Mouse (Mus musculus) brown adipose tissue, adult 24 weeks (tissue): ENCODE data around the gene Pxn. TPM values are rescaled to one million over a fixed set of nuclear protein-coding genes. Genes with fewer than 3 reads are reported as not detected.
"Not testable (repeated sequence)": the region's sequence is repeated elsewhere in the genome, so short reads cannot be mapped to it uniquely, and the experiment has no call there.

Source experiments
- H3K27ac ChIP-seq: fragments of 200-500 bp; replicated peaks from 2 replicates; pipeline ENCODE4 v1.5.1; 2012; ENCODE audit warnings: low read depth, mild to moderate bottlenecking, low read length
- H3K4me1 ChIP-seq: fragments of 200-500 bp; 2 replicates; pipeline ENCODE4 v1.6.1; 2012; ENCODE audit warnings: low read length, mixed read lengths; ENCODE audit not compliant: control insufficient read depth, insufficient read depth, insufficient read length
- H3K4me3 ChIP-seq: fragments of 200-500 bp; 2 replicates; pipeline ENCODE4 v1.5.1; 2012; ENCODE audit warnings: low read depth, mild to moderate bottlenecking, low read length, moderate library complexity; ENCODE audit not compliant: insufficient read depth
- polyA plus RNA-seq: library from polyadenylated mRNA; stranded (reverse); fragments of >200 nt; gene quantifications from 2 replicates; pipeline ENCODE4 v1.2.4, GENCODE M21; 2012; ENCODE audit not compliant: missing spikeins, insufficient read depth, insufficient read length

The Pxn gene
- polyA plus RNA-seq, 1 experiment: 10.6 TPM

GRCm38 (mm10) chr5:115559237-115560101 lies 53.0 kb downstream of the Pxn start, which contains the start of gene Rplp0:
Rplp0 (plus strand) TSS chr5:115559467.
- Histone ChIP-seq H3K4me3 (peak within 1 kb of the TSS; percentile 80), H3K4me1 (no peaks in the 10 kb centered on the region)

DNA sequence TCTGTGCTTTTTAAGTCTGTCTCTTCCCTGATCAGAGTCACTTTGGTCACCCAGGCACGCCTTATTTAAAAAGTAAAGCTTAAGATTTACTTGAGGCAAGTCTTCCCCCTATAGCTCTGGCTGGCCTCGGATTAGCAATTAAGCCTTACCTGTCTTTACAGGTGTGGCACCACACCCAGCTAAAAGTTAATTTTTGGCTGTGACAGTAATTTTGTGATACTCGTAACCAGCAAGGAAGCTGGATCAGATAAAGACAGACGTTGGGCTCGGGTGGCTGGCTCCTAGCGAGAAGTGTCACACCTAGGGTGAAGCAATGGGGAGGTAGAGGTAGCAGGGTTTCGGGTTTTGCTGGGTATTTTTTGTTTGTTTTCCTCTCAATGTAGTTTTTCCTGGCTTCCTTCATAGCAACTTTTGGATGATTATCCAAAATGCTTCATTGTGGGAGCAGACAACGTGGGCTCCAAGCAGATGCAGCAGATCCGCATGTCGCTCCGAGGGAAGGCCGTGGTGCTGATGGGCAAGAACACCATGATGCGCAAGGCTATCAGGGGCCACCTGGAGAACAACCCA lies 53.9 kb downstream of the Pxn start:
- no peak overlapping the region for H3K27ac ChIP-seq

More at GRCm38 (mm10) chr5:115559237-115560101, 53.0 kb downstream of the Pxn start, which contains the start of gene Rplp0:
- H3K27ac ChIP-seq: peak within 1 kb of the TSS; percentile 71

DNA sequence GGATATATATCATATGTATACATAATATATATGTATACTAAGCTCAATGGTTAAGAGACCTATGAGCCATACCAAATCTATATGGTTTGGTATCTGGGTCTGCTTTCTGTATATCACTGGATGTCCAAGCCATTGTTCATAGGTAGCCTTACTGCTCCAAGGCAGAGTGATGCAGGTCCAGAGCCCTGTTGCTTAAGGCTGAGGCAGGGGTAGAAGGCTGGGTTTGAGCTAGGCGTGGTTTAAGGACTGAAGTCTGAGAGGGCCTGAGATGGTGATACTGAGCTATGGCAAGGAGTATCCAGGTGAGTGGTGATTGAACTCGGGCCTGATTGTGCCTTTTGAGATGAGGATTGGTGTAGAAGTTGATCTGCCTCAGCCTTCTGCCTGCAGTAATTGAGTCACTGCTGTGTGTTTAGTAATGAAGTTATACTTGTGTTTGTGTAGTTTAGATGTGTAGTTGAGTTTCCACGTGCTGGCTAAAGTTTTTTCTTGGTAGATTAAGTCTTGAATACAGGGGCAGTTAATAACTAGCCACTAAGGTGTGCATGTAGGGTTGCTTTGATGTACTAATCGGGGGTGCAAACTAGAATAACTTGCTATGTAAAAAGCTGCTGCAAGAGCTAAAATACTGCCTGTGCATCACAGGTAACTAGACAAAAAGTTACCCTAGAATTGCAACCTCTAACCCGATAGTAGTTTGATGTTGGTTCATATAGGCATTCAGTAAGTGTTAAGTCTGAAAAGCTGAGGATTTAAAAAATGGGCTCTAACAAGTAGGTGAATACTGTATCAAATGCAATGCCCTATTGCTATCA lies 57.5 kb downstream of the Pxn start:
- H3K4me1 ChIP-seq: peaks cover 13% of the 10 kb centered on the region
- H3K4me3 ChIP-seq: no peak overlapping the region
- no peak overlapping the region for H3K27ac ChIP-seq

More for the DNA sequence above, 53.9 kb downstream of the Pxn start:
- H3K4me1 ChIP-seq: peaks cover 3% of the 10 kb centered on the region; the same call in 1 of the 2 replicates
- peak overlapping the region; percentile 80 for H3K4me3 ChIP-seq

GRCm38 (mm10) chr5:115564737-115565393 lies 58.4 kb downstream of the Pxn start, which contains the start of gene Gcn1l1:
Gcn1l1 (plus strand) TSS chr5:115565254.
- Histone ChIP-seq H3K4me1 (peaks cover 15% of the 10 kb centered on the region), H3K27ac (0 out of 2 replicates have a peak within 1 kb of the TSS, but pooled peaks have one; percentile 5), H3K4me3 (peak within 1 kb of the TSS; percentile 87)

GRCm38 (mm10) chr5:115565403-115565802 lies 58.9 kb downstream of the Pxn start:
- Histone ChIP-seq H3K4me3 (peak overlapping the region; percentile 87), H3K27ac (no peak overlapping the region), H3K4me1 (peaks cover 15% of the 10 kb centered on the region)

DNA sequence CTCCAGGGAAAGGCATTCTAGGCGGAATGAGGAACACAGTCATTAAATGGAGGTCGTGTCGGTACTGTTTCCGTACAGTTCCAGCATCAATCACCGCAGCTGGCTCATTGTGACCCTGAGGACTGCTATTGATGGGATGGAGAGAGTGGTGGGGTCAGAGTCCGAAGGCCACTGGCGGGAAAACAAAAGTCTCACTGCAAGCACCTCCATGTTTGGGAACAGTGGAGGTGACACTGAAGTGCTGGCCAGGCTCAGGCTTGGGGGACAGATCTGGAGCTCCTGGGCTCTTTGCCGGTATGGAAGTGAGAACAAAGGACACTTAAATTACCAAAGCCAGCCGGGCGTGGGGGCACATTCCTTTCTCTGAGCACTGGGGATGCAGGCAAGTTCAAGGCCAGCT lies 62.2 kb downstream of the Pxn start:
- H3K27ac ChIP-seq: peak overlapping the region; percentile 17

GRCm38 (mm10) chr5:115569308-115569707 lies 62.8 kb downstream of the Pxn start:
- peak overlapping the region; percentile 17; the same call in 1 of the 2 replicates for H3K27ac ChIP-seq
- H3K4me3 ChIP-seq: no peak overlapping the region
- H3K4me1 ChIP-seq: peaks cover 18% of the 10 kb centered on the region

More for the DNA sequence above, 62.2 kb downstream of the Pxn start:
- H3K4me3 ChIP-seq: no peak overlapping the region
- H3K4me1 ChIP-seq: peaks cover 15% of the 10 kb centered on the region

- Histone ChIP-seq H3K4me3 (no peak overlapping the region), H3K4me1 (peaks cover 19% of the 10 kb centered on the region), H3K27ac (no peak overlapping the region)
Observed at GRCm38 (mm10) chr5:115569721-115570120, 63.2 kb downstream of the Pxn start.

DNA sequence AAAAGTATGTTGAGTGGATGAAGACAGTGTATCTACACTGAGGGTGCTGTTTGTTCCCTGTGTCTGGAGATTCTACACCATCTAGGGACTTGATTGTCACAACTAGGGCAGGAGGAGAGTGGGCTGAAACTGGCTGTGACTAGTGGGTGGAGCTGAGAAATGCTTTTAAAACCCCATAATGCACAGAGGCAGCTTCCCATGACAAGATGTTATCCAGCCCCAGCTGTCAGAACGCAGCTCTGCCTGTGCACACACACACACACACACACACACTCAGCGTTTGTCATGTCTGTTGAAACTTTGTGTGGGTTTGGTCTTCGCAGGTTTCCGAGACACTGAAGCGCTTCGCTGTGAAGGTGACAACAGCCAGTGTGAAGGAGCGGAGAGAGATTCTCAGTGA lies 64.6 kb downstream of the Pxn start:
- H3K4me1 ChIP-seq: peaks cover 19% of the 10 kb centered on the region
- no peak overlapping the region for H3K4me3 ChIP-seq

DNA sequence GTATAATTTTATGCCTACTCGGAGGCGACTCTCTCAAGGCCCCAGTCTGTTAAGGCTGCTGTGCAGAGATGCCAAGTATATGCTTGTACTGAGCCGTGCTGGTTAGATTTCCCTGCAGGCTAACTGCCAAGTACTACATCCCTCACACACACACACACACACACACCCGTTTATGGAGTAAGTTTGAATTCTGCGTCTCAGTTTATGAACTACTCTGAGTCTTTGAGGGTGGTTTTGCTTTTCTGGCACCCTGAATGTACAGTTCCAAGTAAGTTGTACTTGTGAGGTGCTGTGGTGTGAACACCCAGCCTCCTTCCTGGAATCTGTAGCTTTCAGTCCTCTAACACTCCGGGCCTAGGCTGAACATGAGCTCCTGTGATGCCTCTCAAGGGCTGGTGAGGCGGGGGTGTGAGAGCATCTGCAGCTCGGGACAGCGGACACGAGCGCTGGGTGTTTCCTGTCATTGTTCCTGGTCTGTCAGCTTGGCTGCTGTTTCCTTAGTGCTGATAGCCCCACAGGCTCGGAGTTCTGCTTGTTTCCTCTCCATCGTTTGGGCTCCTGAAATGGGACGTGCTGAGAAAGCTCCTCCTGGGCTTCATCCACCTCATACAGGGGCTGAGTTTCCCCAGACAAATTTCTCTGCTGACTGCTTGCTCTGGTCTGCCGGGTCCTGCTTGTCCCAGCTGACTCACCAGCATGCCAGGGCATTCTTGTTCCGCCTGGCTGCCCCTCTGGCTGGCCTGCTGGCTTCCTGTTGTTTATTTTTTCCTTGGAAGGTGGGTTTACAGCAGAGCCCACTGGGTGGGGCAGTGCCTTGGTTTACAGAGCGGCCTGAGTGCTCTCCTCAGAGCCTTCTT lies 66.4 kb downstream of the Pxn start:
- peak overlapping the region; percentile 2; the same call in 1 of the 2 replicates for H3K4me3 ChIP-seq
- peaks cover 16% of the 10 kb centered on the region for H3K4me1 ChIP-seq

More for the DNA sequence above, 64.6 kb downstream of the Pxn start:
- no peak overlapping the region for H3K27ac ChIP-seq

GRCm38 (mm10) chr5:115574992-115575391 lies 68.5 kb downstream of the Pxn start:
- Histone ChIP-seq H3K4me1 (peaks cover 9% of the 10 kb centered on the region), H3K27ac (peak overlapping the region; percentile 64; the same call in 1 of the 2 replicates), H3K4me3 (no peak overlapping the region)

More for the DNA sequence above, 66.4 kb downstream of the Pxn start:
- H3K27ac ChIP-seq: peak overlapping the region; percentile 88

DNA sequence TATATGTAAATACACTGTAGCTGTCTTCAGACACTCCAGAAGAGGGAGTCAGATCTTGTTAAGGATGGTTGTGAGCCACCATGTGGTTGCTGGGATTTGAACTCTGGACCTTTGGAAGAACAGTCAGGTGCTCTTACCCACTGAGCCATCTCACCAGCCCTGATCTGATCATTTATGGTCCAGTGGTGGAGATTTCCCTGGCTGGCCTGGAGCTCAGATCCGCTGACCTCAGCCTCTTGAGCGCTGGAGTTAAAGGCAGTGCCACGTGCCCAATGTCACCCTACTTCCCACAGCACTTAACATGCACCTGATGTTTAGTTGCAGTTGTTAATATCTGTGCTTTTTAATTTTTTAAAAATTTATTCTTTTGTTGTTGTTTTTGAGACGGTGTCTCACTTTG lies 71.2 kb downstream of the Pxn start:
- H3K4me3 ChIP-seq, H3K27ac ChIP-seq, H3K4me1 ChIP-seq: not testable (repeated sequence)

GRCm38 (mm10) chr5:115578922-115579321 lies 72.4 kb downstream of the Pxn start:
- H3K4me1 ChIP-seq: peaks cover 9% of the 10 kb centered on the region
- no peak overlapping the region for H3K27ac ChIP-seq
- no peak overlapping the region for H3K4me3 ChIP-seq

GRCm38 (mm10) chr5:115579363-115579762 lies 72.9 kb downstream of the Pxn start:
- peaks cover 6% of the 10 kb centered on the region for H3K4me1 ChIP-seq
- no peak overlapping the region for H3K27ac ChIP-seq
- no peak overlapping the region for H3K4me3 ChIP-seq
